Mouse (Mus musculus): Measurements from ENCODE around the gene Mrps15. TPM values are rescaled to one million over a fixed set of nuclear protein-coding genes. Genes with fewer than 3 reads are reported as not detected.

Mrps15 gene
- polyA plus RNA-seq, 1 experiment from 2014 or later = 136 TPM

GRCm38 (mm10) chr4:126103057-126103581 lies 56.4 kb downstream of the Mrps15 start:
- peak overlapping the region; percentile 69 for H3K9ac ChIP-seq
- H3K4me1 ChIP-seq (replicated peaks) = peaks cover 69% of the 10 kb centered on the region
- H3K27me3 ChIP-seq = no peaks in the 10 kb centered on the region
- peak overlapping the region; percentile 99 for H3K4me2 ChIP-seq
- peaks cover 7% of the 10 kb centered on the region; the same call in 1 of the 2 replicates for H3K36me3 ChIP-seq
- H3K4me3 ChIP-seq = peak overlapping the region; percentile 92
- WGBS = 1% methylated on average over 15 of the region's 15 CpGs
- no peaks in the 10 kb centered on the region for H3K9me3 ChIP-seq
- ATAC-seq (ENCODE audit: low FRiP score) = peak; percentile 49
- peak overlapping the region; percentile 92 for H3K27ac ChIP-seq

GRCm38 (mm10) chr4:126103590-126104068 lies 56.9 kb downstream of the Mrps15 start, which contains the start of gene Stk40:
Gene Stk40 (plus strand): TSS chr4:126103957.
- Histone ChIP-seq H3K4me2 (peak within 1 kb of the TSS; percentile 99), H3K4me3 (peak within 1 kb of the TSS; percentile 92), H3K27ac (peak within 1 kb of the TSS; percentile 92), H3K4me1 (replicated peaks) (peaks cover 72% of the 10 kb centered on the region), H3K27me3 (no peaks in the 10 kb centered on the region), H3K36me3 (0 out of 2 replicates have a peak, but pooled peaks cover 3% of the 10 kb centered on the region), H3K9me3 (no peaks in the 10 kb centered on the region), H3K9ac (peak within 1 kb of the TSS; percentile 95)
- peak; percentile 96 for ATAC-seq (ENCODE audit: low FRiP score)
- 1% methylated on average over 32 of the region's 34 CpGs for WGBS

GRCm38 (mm10) chr4:126104261-126105075 lies 57.7 kb downstream of the Mrps15 start:
- H3K4me2 ChIP-seq = peak overlapping the region; percentile 99
- no peaks in the 10 kb centered on the region for H3K9me3 ChIP-seq
- peak overlapping the region; percentile 92 for H3K4me3 ChIP-seq
- ATAC-seq (ENCODE audit: low FRiP score) = peak; percentile 38
- no peaks in the 10 kb centered on the region for H3K36me3 ChIP-seq
- H3K27me3 ChIP-seq = no peaks in the 10 kb centered on the region
- peaks cover 73% of the 10 kb centered on the region for H3K4me1 ChIP-seq (replicated peaks)
- H3K27ac ChIP-seq = peak overlapping the region; percentile 80; the same call in 1 of the 2 replicates
- H3K9ac ChIP-seq = peak overlapping the region; percentile 95
- WGBS = 2% methylated on average over 34 of the region's 34 CpGs

Other genes with a start within 250 kb of the Mrps15 start
- gene Csf3r, start 22.4 kb upstream of the Mrps15 start, polyA plus RNA-seq (2015; fragmentation: Nextera tagmentation; extraction: Ambion mirVana) = 0.48 and 0.74 TPM in 2 replicates
- 33.1 and 35.1 TPM in 2 replicates for gene Oscp1, start 11.6 kb downstream of the Mrps15 start, polyA plus RNA-seq (2015; fragmentation: Nextera tagmentation; extraction: Ambion mirVana)
- 47.5 and 47.9 TPM in 2 replicates for gene Lsm10, start 49.7 kb downstream of the Mrps15 start, polyA plus RNA-seq (2015; fragmentation: Nextera tagmentation; extraction: Ambion mirVana)
- 35.1 and 35.5 TPM in 2 replicates for gene Stk40, start 57.0 kb downstream of the Mrps15 start, polyA plus RNA-seq (2015; fragmentation: Nextera tagmentation; extraction: Ambion mirVana)
- gene Eva1b, start 100.8 kb downstream of the Mrps15 start, polyA plus RNA-seq (2015; fragmentation: Nextera tagmentation; extraction: Ambion mirVana) = 15.0 and 15.5 TPM in 2 replicates
- gene Sh3d21, start 116.6 kb downstream of the Mrps15 start, polyA plus RNA-seq (2015; fragmentation: Nextera tagmentation; extraction: Ambion mirVana) = 1.3 and 1.4 TPM in 2 replicates
- 163 and 166 TPM in 2 replicates for gene Thrap3, start 155.8 kb downstream of the Mrps15 start, polyA plus RNA-seq (2015; fragmentation: Nextera tagmentation; extraction: Ambion mirVana)
- 79.5 and 81.8 TPM in 2 replicates for gene Map7d1, start 209.4 kb downstream of the Mrps15 start, polyA plus RNA-seq (2015; fragmentation: Nextera tagmentation; extraction: Ambion mirVana)
- 160 and 168 TPM in 2 replicates for gene Trappc3, start 215.4 kb downstream of the Mrps15 start, polyA plus RNA-seq (2015; fragmentation: Nextera tagmentation; extraction: Ambion mirVana)
- gene Col8a2, start 239.9 kb downstream of the Mrps15 start, polyA plus RNA-seq (2015; fragmentation: Nextera tagmentation; extraction: Ambion mirVana) = 7.6 and 10.1 TPM in 2 replicates

All from hindbrain, embryonic 13.5 days (tissue).